Mouse (Mus musculus) embryonic fibroblast, embryonic 13.5 days (primary cell): ENCODE measurements around the gene Zbtb40. TPM values are rescaled to one million over a fixed set of nuclear protein-coding genes. Genes with fewer than 3 reads are reported as not detected.

ENCODE experiments used
- H3K27ac ChIP-seq: 2 replicates; pipeline ENCODE4 v1.5.1; 2012; ENCODE audit warnings: low read length, control low read depth, inconsistent platforms; ENCODE audit not compliant: insufficient read depth
- H3K4me1 ChIP-seq: 2 replicates; pipeline ENCODE4 v1.6.1; 2011; ENCODE audit warnings: low read length; ENCODE audit not compliant: control insufficient read depth, insufficient read depth
- H3K4me3 ChIP-seq: 2 replicates; pipeline ENCODE4 v1.5.1; 2011; ENCODE audit warnings: mild to moderate bottlenecking, control low read depth, low read length; ENCODE audit not compliant: insufficient read depth
- CTCF ChIP-seq: IDR thresholded peaks from 2 replicates; pipeline ENCODE4 v1.5.1; 2011; ENCODE audit warnings: mild to moderate bottlenecking, control low read depth, low read length, moderate library complexity, borderline replicate concordance; ENCODE audit not compliant: insufficient read depth
- POLR2A ChIP-seq: IDR thresholded peaks from 2 replicates; pipeline ENCODE4 v1.6.1; 2011; ENCODE audit warnings: low read depth, mild to moderate bottlenecking, control low read depth, low read length, moderate library complexity
- polyA plus RNA-seq: library from polyadenylated mRNA; stranded (reverse); fragments of >200 nt; gene quantifications from 2 replicates; pipeline ENCODE4 v1.2.4, GENCODE M21; 2011; ENCODE audit warnings: low read depth; ENCODE audit not compliant: missing spikeins, insufficient read length

The Zbtb40 gene
- polyA plus RNA-seq: 4.5 and 4.9 TPM in 2 replicates

DNA sequence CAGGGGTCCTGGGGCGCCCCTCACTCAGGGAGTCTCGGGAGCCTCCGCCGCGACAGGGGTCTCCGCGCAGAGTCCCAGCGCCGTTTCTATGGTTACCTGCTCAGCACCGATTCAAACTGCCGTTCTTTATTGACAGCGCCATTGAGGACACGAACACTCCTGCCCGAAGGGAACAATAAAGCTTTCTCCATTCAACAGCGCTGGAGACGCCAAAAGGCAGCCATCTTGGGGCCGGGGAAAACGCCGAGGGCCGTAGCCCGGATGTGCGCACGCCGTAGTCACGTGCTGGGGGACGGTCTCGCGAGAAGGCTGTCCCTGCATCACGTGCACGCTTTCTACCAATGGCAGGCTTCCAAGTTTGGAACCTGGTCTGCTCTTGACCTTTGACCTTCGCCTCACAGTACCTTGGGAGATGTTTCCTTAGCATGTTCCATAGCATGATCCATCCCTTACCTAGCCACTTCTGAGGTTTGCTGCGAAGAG, at the start of gene Zbtb40:
Zbtb40 (minus strand) TSS at position 252 of the 483 bp plus-strand sequence.
- Histone ChIP-seq H3K27ac (no peak within 1 kb of the TSS), H3K4me3 (peak within 1 kb of the TSS; percentile 61), H3K4me1 (no peaks in the 10 kb centered on the region)
- TF ChIP-seq POLR2A (peak; percentile 47), CTCF (no peak)

DNA sequence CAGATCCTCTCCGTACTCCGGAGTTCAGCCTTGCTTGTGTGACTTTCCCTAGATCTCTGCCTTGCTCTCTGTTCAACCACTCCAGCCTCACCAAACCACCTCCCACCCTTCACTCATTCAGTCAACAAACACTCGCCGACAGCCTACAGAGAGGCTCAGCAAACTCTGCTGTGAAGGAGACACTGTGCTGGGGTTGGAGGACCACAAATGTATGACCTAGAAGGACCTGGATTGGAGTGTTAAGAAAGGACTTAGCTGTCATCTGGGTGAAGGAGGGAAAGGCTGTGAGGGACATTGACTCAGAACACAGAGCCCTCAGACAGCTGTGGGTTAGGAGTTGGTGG, 49.4 kb upstream of the Zbtb40 start:
- no peak overlapping the region for H3K4me3 ChIP-seq
- no peak for TF ChIP-seq CTCF
- no peak for TF ChIP-seq POLR2A
- H3K27ac ChIP-seq: no peak overlapping the region
- H3K4me1 ChIP-seq: no peaks in the 10 kb centered on the region

DNA sequence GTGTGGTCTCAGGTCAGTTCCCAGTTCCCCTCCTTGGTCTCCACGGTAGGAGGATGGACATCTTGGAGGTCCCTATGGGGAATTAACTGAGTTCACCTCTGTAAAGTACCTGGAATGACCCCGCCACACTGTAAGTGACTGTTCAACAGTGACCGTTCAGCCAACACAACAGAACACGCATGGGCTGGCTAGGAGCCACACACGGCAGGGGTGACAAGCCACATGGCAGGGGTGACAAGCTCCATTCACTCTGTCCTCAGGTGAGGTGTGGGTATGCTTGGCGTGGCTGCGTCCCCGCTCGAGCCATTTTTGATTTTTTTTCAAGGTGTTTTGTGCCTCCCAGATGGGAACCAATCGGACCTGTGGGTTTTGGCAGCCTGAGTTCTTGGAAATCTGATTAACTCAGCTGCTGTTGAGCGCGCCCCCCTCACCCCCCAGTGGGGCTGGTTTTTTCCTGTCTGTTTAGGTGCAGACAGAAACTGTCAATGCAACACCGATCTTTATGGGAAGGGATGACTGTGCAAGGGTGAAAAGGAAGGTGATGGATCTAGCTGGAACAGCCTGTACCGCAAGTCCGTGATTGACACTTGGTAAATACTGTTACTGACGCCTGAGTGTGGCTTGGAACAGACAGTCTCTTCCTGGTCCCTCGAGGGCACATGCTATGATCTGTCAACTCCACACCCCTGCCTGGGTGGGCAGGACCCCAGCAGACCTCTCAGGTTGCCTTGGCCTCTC, 48.8 kb upstream of the Zbtb40 start:
- Histone ChIP-seq H3K4me1 (no peaks in the 10 kb centered on the region), H3K27ac (no peak overlapping the region), H3K4me3 (no peak overlapping the region)
- TF ChIP-seq CTCF (no peak), POLR2A (no peak)

DNA sequence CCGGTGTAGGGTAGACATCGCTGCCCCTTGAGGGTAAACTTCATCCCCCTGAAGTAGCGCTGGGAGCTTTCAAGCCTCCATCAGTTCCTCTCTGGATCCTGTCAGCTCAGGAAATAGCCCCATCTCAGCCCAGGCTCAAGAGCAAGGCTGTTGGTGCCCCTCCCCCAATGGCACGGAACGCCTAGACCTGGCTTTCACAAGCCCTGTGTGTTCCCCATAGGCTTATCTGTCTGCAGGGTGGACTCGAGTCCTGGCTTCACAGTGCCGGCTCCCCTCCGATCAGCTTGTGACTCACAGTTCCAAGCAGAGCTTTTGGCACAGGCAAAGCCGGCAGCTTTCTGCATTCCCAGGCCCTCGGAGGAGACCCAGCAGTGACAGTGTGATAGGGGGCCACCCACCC, 47.8 kb upstream of the Zbtb40 start:
- TF ChIP-seq CTCF: no peak
- TF ChIP-seq POLR2A: no peak
- Histone ChIP-seq H3K4me1 (no peaks in the 10 kb centered on the region), H3K27ac (no peak overlapping the region), H3K4me3 (no peak overlapping the region)

DNA sequence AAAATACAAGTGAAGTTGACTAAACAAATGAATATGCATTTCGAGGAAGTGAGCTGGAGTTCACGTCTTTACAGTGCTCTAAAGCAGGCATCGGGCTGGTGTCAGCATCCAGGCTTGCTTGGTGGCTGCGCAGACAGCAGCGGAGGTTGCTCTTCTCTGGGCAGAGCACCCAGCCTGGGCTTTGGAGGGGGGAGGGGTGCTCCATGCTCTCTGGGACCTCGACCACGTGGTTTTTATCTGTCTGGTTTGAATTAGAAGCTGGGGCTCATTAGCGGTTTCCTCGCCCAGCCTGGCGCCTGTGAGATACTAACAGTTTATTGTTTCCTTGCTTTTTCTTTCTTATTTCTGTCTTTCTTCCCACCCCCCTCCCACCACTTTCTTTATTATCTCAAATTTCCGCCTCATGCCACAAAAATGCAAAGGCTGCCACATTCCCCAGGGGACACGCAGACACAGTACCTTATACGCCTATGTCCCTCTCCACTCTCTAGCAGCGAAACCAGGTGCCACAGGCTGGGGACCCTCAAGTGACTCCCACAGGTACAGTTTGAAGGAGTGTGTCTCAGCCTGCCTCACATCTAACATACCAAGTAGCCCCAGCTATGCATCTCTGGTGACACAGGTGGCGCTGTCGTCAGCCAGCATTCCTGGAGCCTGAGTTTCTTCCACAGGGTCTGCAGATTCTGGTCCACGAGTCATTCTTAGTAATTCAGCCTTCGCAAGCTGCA, 36.6 kb upstream of the Zbtb40 start:
- peaks cover 15% of the 10 kb centered on the region for H3K4me1 ChIP-seq
- peak overlapping the region; percentile 53 for H3K27ac ChIP-seq
- H3K4me3 ChIP-seq: no peak overlapping the region
- TF ChIP-seq POLR2A (no peak), CTCF (peak; percentile 54; the same call in 1 of the 2 replicates)

DNA sequence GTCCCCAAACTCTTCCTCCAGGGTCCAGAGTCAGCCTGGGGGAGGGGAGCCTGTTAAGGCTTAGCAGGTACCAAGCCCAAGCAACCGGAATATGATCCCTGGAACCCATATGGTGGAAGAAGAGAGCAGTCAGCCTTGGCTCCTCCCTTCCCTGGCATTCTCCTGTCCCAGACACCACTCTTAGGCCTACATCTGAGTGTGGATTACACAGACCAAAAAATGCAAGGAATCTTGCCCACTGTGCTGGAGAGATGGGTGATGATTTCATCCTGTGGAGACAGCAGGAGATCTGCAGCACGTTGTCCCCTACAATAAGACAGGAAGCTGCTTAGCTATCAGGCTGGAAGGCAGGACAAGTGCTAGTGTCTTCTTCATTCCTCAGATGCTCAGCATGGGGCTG, 34.3 kb upstream of the Zbtb40 start:
- peaks cover 15% of the 10 kb centered on the region for H3K4me1 ChIP-seq
- no peak overlapping the region for H3K4me3 ChIP-seq
- TF ChIP-seq CTCF (no peak), POLR2A (no peak)
- H3K27ac ChIP-seq: no peak overlapping the region

DNA sequence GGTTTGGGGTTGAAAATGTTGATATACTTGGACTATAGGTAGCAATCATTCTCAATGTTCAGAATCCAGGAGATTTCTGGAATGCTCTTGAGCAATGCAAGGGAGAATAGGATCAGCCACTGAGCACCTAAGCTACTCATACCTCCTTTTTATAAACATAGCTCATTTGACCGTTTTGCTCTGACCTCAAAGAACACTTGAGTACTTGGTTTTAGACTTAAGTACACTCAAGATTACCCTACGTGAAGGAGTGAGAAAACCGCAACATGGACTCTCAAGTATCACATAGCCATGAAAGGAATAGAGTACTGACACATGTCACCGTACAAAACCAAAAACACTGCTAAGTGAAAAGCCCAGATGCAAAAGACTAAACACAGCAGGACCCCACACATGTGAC, 32.8 kb upstream of the Zbtb40 start:
- no peak overlapping the region for H3K4me3 ChIP-seq
- peaks cover 14% of the 10 kb centered on the region for H3K4me1 ChIP-seq
- TF ChIP-seq CTCF (no peak), POLR2A (no peak)
- H3K27ac ChIP-seq: no peak overlapping the region

DNA sequence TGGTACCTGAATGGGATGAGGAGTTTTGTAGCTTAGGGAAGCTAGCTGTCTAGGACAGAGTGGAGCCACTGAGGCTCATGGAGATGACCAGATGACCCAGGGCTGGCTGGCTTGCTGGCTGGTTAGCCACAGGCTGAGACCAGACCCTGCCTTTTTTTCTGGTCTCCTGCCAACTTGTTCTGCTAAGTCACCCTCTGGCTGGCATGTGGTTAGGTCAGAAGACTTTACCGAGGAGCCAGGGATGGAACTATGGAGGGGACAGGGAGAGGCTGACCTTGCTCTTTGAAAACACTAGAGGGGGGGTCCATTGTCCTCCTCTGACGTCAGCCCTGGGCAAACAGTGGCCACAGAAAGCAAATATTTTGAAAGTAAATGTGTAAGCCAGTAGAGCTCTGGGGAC, 28.6 kb upstream of the Zbtb40 start:
- Histone ChIP-seq H3K4me3 (no peak overlapping the region), H3K27ac (no peak overlapping the region), H3K4me1 (no peaks in the 10 kb centered on the region)
- TF ChIP-seq CTCF: no peak
- TF ChIP-seq POLR2A: no peak

DNA sequence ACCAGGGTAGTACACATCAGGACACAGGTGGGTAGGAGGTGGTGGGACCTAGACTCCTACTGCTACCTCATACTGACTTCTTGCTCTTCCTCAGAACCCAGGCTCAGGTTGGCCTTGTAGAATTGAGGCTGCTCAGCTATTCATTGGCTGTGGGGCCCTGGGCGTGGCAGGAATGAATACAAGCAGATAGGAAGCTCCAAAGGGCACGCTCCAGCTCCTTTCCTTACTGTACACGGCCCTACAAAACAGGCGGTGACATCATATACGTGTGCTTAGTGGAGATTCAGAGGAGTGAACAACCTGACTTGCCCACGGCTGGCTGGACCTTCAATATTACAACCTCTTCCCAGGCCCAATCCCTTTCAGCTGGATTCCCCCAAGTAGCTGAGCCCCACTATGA, 22.6 kb upstream of the Zbtb40 start:
- Histone ChIP-seq H3K27ac (no peak overlapping the region), H3K4me1 (no peaks in the 10 kb centered on the region), H3K4me3 (no peak overlapping the region)
- no peak for TF ChIP-seq CTCF
- TF ChIP-seq POLR2A: no peak

DNA sequence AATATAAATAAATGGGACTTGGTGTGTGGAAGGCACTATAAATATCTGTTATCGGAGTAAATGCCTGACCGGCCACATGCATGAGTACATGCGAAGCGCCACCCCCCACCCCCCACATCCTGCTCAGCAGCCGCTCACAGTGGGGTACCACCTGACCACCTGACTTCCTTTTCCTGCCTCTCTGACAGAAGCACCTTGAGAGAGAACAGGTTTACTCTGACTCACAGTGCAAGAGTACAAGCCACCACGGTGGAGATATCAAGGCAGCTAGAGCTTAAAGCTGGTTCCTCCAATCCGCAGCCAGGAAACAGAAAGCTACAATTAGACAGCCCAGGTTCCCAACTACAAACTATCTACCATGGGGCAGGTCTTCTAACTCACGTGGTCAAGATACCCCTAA, 19.9 kb upstream of the Zbtb40 start:
- H3K27ac ChIP-seq: no peak overlapping the region
- TF ChIP-seq POLR2A: no peak
- no peak for TF ChIP-seq CTCF
- H3K4me1 ChIP-seq: no peaks in the 10 kb centered on the region
- H3K4me3 ChIP-seq: no peak overlapping the region
